8 mouse cellular contexts compared by ENCODE assay signal in genomic region chr3:129536109-129536508, GRCm38 (mm10). TPM values are rescaled to one million over a fixed set of nuclear protein-coding genes. Genes with fewer than 3 reads are reported as not detected.
DNase-seq lines count a peak whose midpoint lies in the region; ATAC-seq lines count a peak whose summit lies in the region.

No protein-coding gene starts in this region.

- WGBS in hindbrain, embryonic 16.5 days: 0% methylated on average over 11 of the region's 11 CpGs
- 8% methylated on average over 11 of the region's 11 CpGs for WGBS in macrophage (ENCODE audit: missing documents)

- H3K9me3 ChIP-seq in hindbrain, embryonic 16.5 days (ENCODE audit: control insufficient read depth, low read length): no peaks in the 10 kb centered on the region

- peak overlapping the region; percentile 60 for H3K4me2 ChIP-seq in hindbrain, embryonic 16.5 days (ENCODE audit: low read length)

- H3K79me2 ChIP-seq in macrophage (ENCODE audit: inconsistent target): peaks cover 17% of the 10 kb centered on the region; the same call in 1 of the 2 replicates

- peak overlapping the region; percentile 93 for H3K4me3 ChIP-seq in hindbrain, embryonic 16.5 days (ENCODE audit: low read length)
- no peak overlapping the region for H3K4me3 ChIP-seq in macrophage (ENCODE audit: inconsistent target)

- H3K27ac ChIP-seq in hindbrain, embryonic 16.5 days (ENCODE audit: low read depth, low read length): peak overlapping the region; percentile 87
- H3K27ac ChIP-seq in macrophage: peak overlapping the region; percentile 82

- peaks cover 28% of the 10 kb centered on the region for H3K4me1 ChIP-seq in hindbrain, embryonic 16.5 days (ENCODE audit: control insufficient read depth, insufficient read depth, low read depth, low read length)

- no peaks in the 10 kb centered on the region for H3K27me3 ChIP-seq in hindbrain, embryonic 16.5 days (replicated peaks; ENCODE audit: control insufficient read depth, insufficient read depth, low read length)

- ATAC-seq in hindbrain, embryonic 16.5 days: peak; percentile 94

- H3K36me3 ChIP-seq in hindbrain, embryonic 16.5 days (ENCODE audit: control insufficient read depth, insufficient read depth, low read length): no peaks in the 10 kb centered on the region
- no peaks in the 10 kb centered on the region for H3K36me3 ChIP-seq in macrophage (ENCODE audit: inconsistent target)

- DNase-seq in T-cell, adult 2 months (ENCODE audit: low spot score): peak; percentile 92
- DNase-seq in cerebellum, postnatal 36 days: peak; percentile 89 to 92
- peak; percentile 94 to 96 for DNase-seq in frontal cortex, postnatal 36 days (ENCODE audit: low spot score in 2 of 2)
- DNase-seq in left cerebral cortex, adult 18-20 months (ENCODE audit: low spot score in 2 of 2): peak; percentile 90 to 92
- DNase-seq in right cerebral cortex, adult 18-20 months: peak; percentile 97
- DNase-seq in urinary bladder, postnatal 10 days (ENCODE audit: low spot score): peak; percentile 40

- H3K9ac ChIP-seq in hindbrain, embryonic 16.5 days (ENCODE audit: low read depth, low read length): peak overlapping the region; percentile 97

RNA-seq across cellular contexts. Expression of gene Elovl6, which starts 4.0 kb away (rescaled TPM):
- 44.3 and 44.4 TPM in 2 replicates for polyA plus RNA-seq in hindbrain, embryonic 16.5 days (2015; fragmentation: Nextera tagmentation; extraction: Ambion mirVana)
- 10 to 100 TPM; 27.4 to 36.4 TPM for total RNA-seq in left cerebral cortex, adult 18-20 months (2021)
- total RNA-seq in macrophage (2018; cell fraction: chromatin; rRNA removed): 10 to 100 TPM in 1 of 26 experiments, 1 to 10 TPM in 20, under 1 TPM in 4, not detected in 1; 0.37 to 13.4 (median 2.9) TPM
- total RNA-seq in macrophage (2018; cell fraction: cytosol; rRNA removed): 1 to 10 TPM; 1.3 to 3.8 (median 2.3) TPM
- total RNA-seq in macrophage (2018; cell fraction: nucleus; rRNA removed): 10 to 100 TPM in 3 of 26 experiments, 1 to 10 TPM in 23; 1.0 to 29.0 (median 3.6) TPM
- 1.7 to 8.2 TPM (median 2.6 TPM) in 3 replicates for polyA plus RNA-seq in macrophage (2018)

Comparison
In these comparisons a context has a peak if more than half of its experiments do, and no peak if none do; other contexts are left out.
1. DNase-seq: peak in every context shown above with its lines; median percentile 97 in right cerebral cortex, adult 18-20 months; 95 in frontal cortex, postnatal 36 days; 92 in T-cell, adult 2 months; 91 in left cerebral cortex, adult 18-20 months; 90 in cerebellum, postnatal 36 days; 40 in urinary bladder, postnatal 10 days.